Mouse (Mus musculus): Measurements from ENCODE around the gene Fer1l5. TPM values are rescaled to one million over a fixed set of nuclear protein-coding genes. Genes with fewer than 3 reads are reported as not detected.

Gene Fer1l5
- polyA plus RNA-seq (2015; fragmentation: Nextera tagmentation; extraction: Ambion mirVana): 0.84 and 0.91 TPM in 2 replicates

GRCm38 (mm10) chr1:36371934-36372845, at the start of gene Fer1l5:
Gene Fer1l5 (plus strand): TSS chr1:36372291.
- 75% methylated on average over 10 of the region's 10 CpGs for WGBS

GRCm38 (mm10) chr1:36323076-36323475, 49.0 kb upstream of the Fer1l5 start:
- H3K36me3 ChIP-seq: no peaks in the 10 kb centered on the region
- no peak overlapping the region for H3K4me3 ChIP-seq (replicated peaks)
- H3K9ac ChIP-seq: no peak overlapping the region
- H3K4me1 ChIP-seq: no peaks in the 10 kb centered on the region
- H3K9me3 ChIP-seq: no peaks in the 10 kb centered on the region
- ATAC-seq (ENCODE audit: insufficient read depth, low FRiP score, low read depth): no peak
- no peak overlapping the region for H3K27ac ChIP-seq
- H3K4me2 ChIP-seq: no peak overlapping the region
- no peaks in the 10 kb centered on the region for H3K27me3 ChIP-seq (replicated peaks)
- 52% methylated on average over 9 of the region's 9 CpGs for WGBS

More at GRCm38 (mm10) chr1:36371934-36372845, at the start of gene Fer1l5:
- no peak within 1 kb of the TSS for H3K4me2 ChIP-seq
- no peaks in the 10 kb centered on the region for H3K36me3 ChIP-seq
- no peak within 1 kb of the TSS for H3K9ac ChIP-seq
- no peak within 1 kb of the TSS for H3K27ac ChIP-seq
- H3K27me3 ChIP-seq (replicated peaks): no peaks in the 10 kb centered on the region
- peaks cover 9% of the 10 kb centered on the region for H3K4me1 ChIP-seq
- no peak for ATAC-seq (ENCODE audit: insufficient read depth, low FRiP score, low read depth)
- no peaks in the 10 kb centered on the region for H3K9me3 ChIP-seq
- H3K4me3 ChIP-seq (replicated peaks): no peak within 1 kb of the TSS

GRCm38 (mm10) chr1:36323746-36324448, 48.2 kb upstream of the Fer1l5 start:
- no peaks in the 10 kb centered on the region for H3K36me3 ChIP-seq
- H3K4me3 ChIP-seq (replicated peaks): no peak overlapping the region
- H3K27ac ChIP-seq: no peak overlapping the region
- H3K4me2 ChIP-seq: no peak overlapping the region
- H3K4me1 ChIP-seq: no peaks in the 10 kb centered on the region
- H3K27me3 ChIP-seq (replicated peaks): no peaks in the 10 kb centered on the region
- ATAC-seq (ENCODE audit: insufficient read depth, low FRiP score, low read depth): no peak; the same call in 1 of the 2 replicates
- H3K9me3 ChIP-seq: no peaks in the 10 kb centered on the region
- H3K9ac ChIP-seq: no peak overlapping the region
- WGBS: 35% methylated on average over 8 of the region's 8 CpGs

GRCm38 (mm10) chr1:36325900-36326321, 46.2 kb upstream of the Fer1l5 start:
- no peak overlapping the region for H3K4me3 ChIP-seq (replicated peaks)
- no peaks in the 10 kb centered on the region for H3K4me1 ChIP-seq
- H3K9me3 ChIP-seq: no peaks in the 10 kb centered on the region
- WGBS: 85% methylated on average over 2 of the region's 2 CpGs
- H3K27me3 ChIP-seq (replicated peaks): no peaks in the 10 kb centered on the region
- H3K9ac ChIP-seq: no peak overlapping the region
- no peaks in the 10 kb centered on the region for H3K36me3 ChIP-seq
- H3K27ac ChIP-seq: no peak overlapping the region
- no peak overlapping the region for H3K4me2 ChIP-seq
- no peak for ATAC-seq (ENCODE audit: insufficient read depth, low FRiP score, low read depth)

- H3K4me2 ChIP-seq: no peak overlapping the region
- WGBS: 77% methylated on average over 2 of the region's 2 CpGs
- H3K27ac ChIP-seq: no peak overlapping the region
- no peaks in the 10 kb centered on the region for H3K4me1 ChIP-seq
- no peaks in the 10 kb centered on the region for H3K36me3 ChIP-seq
- no peaks in the 10 kb centered on the region for H3K9me3 ChIP-seq
- no peak overlapping the region for H3K4me3 ChIP-seq (replicated peaks)
- no peaks in the 10 kb centered on the region for H3K27me3 ChIP-seq (replicated peaks)
- no peak overlapping the region for H3K9ac ChIP-seq
- ATAC-seq (ENCODE audit: insufficient read depth, low FRiP score, low read depth): no peak
These were observed 45.3 kb upstream of the Fer1l5 start for GRCm38 (mm10) chr1:36326815-36327214.

GRCm38 (mm10) chr1:36331743-36332142, 40.3 kb upstream of the Fer1l5 start:
- no peaks in the 10 kb centered on the region for H3K27me3 ChIP-seq (replicated peaks)
- no peak overlapping the region for H3K9ac ChIP-seq
- H3K4me2 ChIP-seq: no peak overlapping the region
- ATAC-seq (ENCODE audit: insufficient read depth, low FRiP score, low read depth): no peak
- no peak overlapping the region for H3K27ac ChIP-seq
- WGBS: 80% methylated on average over 6 of the region's 6 CpGs
- no peak overlapping the region for H3K4me3 ChIP-seq (replicated peaks)
- no peaks in the 10 kb centered on the region for H3K9me3 ChIP-seq
- no peaks in the 10 kb centered on the region for H3K4me1 ChIP-seq
- peaks cover 18% of the 10 kb centered on the region for H3K36me3 ChIP-seq

GRCm38 (mm10) chr1:36332955-36333887, 38.9 kb upstream of the Fer1l5 start:
- H3K36me3 ChIP-seq: peaks cover 32% of the 10 kb centered on the region
- WGBS: 78% methylated on average over 14 of the region's 14 CpGs

GRCm38 (mm10) chr1:36342547-36342946, 29.5 kb upstream of the Fer1l5 start:
- H3K9ac ChIP-seq: no peak overlapping the region
- no peak overlapping the region for H3K4me3 ChIP-seq (replicated peaks)
- ATAC-seq (ENCODE audit: insufficient read depth, low FRiP score, low read depth): no peak
- H3K4me1 ChIP-seq: no peaks in the 10 kb centered on the region
- H3K4me2 ChIP-seq: no peak overlapping the region
- H3K27ac ChIP-seq: no peak overlapping the region
- H3K9me3 ChIP-seq: no peaks in the 10 kb centered on the region
- H3K27me3 ChIP-seq (replicated peaks): no peaks in the 10 kb centered on the region
- WGBS: 85% methylated on average over 6 of the region's 6 CpGs
- H3K36me3 ChIP-seq: peaks cover 64% of the 10 kb centered on the region

More at GRCm38 (mm10) chr1:36332955-36333887, 38.9 kb upstream of the Fer1l5 start:
- no peaks in the 10 kb centered on the region for H3K4me1 ChIP-seq
- H3K9me3 ChIP-seq: no peaks in the 10 kb centered on the region
- no peaks in the 10 kb centered on the region for H3K27me3 ChIP-seq (replicated peaks)
- no peak overlapping the region for H3K4me3 ChIP-seq (replicated peaks)
- H3K9ac ChIP-seq: no peak overlapping the region
- ATAC-seq (ENCODE audit: insufficient read depth, low FRiP score, low read depth): no peak; the same call in 1 of the 2 replicates
- no peak overlapping the region for H3K27ac ChIP-seq
- H3K4me2 ChIP-seq: no peak overlapping the region

- Histone ChIP-seq H3K36me3 (peaks cover 75% of the 10 kb centered on the region), H3K4me2 (no peak overlapping the region), H3K9ac (no peak overlapping the region), H3K4me1 (no peaks in the 10 kb centered on the region), H3K27ac (no peak overlapping the region), H3K9me3 (no peaks in the 10 kb centered on the region), H3K27me3 (replicated peaks) (no peaks in the 10 kb centered on the region), H3K4me3 (replicated peaks) (no peak overlapping the region)
- WGBS: 84% methylated on average over 4 of the region's 4 CpGs
- no peak for ATAC-seq (ENCODE audit: insufficient read depth, low FRiP score, low read depth)
These were observed 19.7 kb upstream of the Fer1l5 start for GRCm38 (mm10) chr1:36352351-36352750.

GRCm38 (mm10) chr1:36356955-36357695, 15.0 kb upstream of the Fer1l5 start:
- Histone ChIP-seq H3K9me3 (no peaks in the 10 kb centered on the region), H3K4me1 (no peaks in the 10 kb centered on the region), H3K36me3 (peaks cover 51% of the 10 kb centered on the region), H3K27ac (no peak overlapping the region), H3K27me3 (replicated peaks) (no peaks in the 10 kb centered on the region), H3K9ac (no peak overlapping the region), H3K4me3 (replicated peaks) (no peak overlapping the region), H3K4me2 (no peak overlapping the region)
- no peak for ATAC-seq (ENCODE audit: insufficient read depth, low FRiP score, low read depth)
- 84% methylated on average over 5 of the region's 5 CpGs for WGBS

- WGBS: 49% methylated on average over 12 of the region's 12 CpGs
- ATAC-seq (ENCODE audit: insufficient read depth, low FRiP score, low read depth): no peak
- no peak overlapping the region for H3K27ac ChIP-seq
These were observed 4.4 kb upstream of the Fer1l5 start for GRCm38 (mm10) chr1:36367698-36368097.

More at GRCm38 (mm10) chr1:36367698-36368097, 4.4 kb upstream of the Fer1l5 start:
- Histone ChIP-seq H3K36me3 (peaks cover 12% of the 10 kb centered on the region), H3K9ac (no peak overlapping the region), H3K4me2 (peak overlapping the region; percentile 66), H3K4me3 (replicated peaks) (peak overlapping the region; percentile 89), H3K9me3 (no peaks in the 10 kb centered on the region), H3K4me1 (peaks cover 9% of the 10 kb centered on the region), H3K27me3 (replicated peaks) (no peaks in the 10 kb centered on the region)
